Mouse (Mus musculus) hindbrain, embryonic 16.5 days (tissue): Measurements from ENCODE around the gene Kcnn1. TPM values are rescaled to one million over a fixed set of nuclear protein-coding genes. Genes with fewer than 3 reads are reported as not detected.

Experiments used
- ATAC-seq: fragments of 200-750 bp; cut with Nextera tagmentation; 2 replicates; pipeline ENCODE4 v1.8.0; 2017; ENCODE audit warnings: moderate TSS enrichment, moderate library complexity
- H3K27ac ChIP-seq: fragments of 300-500 bp; sonication (generic); 2 replicates; pipeline ENCODE4 v1.5.1; 2014; ENCODE audit warnings: low read depth, mild to moderate bottlenecking, control low read depth, low read length, moderate library complexity
- H3K27me3 ChIP-seq: fragments of 300-500 bp; sonication (generic); replicated peaks from 2 replicates; pipeline ENCODE4 v1.6.1; 2014; ENCODE audit warnings: low read length; ENCODE audit not compliant: control insufficient read depth, insufficient read depth
- H3K36me3 ChIP-seq: fragments of 300-500 bp; sonication (generic); 2 replicates; pipeline ENCODE4 v1.6.1; 2014; ENCODE audit warnings: mild to moderate bottlenecking, low read length, moderate library complexity, mixed read lengths; ENCODE audit not compliant: control insufficient read depth, insufficient read depth
- H3K4me1 ChIP-seq: fragments of 300-500 bp; sonication (generic); 2 replicates; pipeline ENCODE4 v1.6.1; 2014; ENCODE audit warnings: low read depth, low read length; ENCODE audit not compliant: control insufficient read depth, insufficient read depth
- H3K4me2 ChIP-seq: fragments of 300-500 bp; sonication (generic); 2 replicates; pipeline ENCODE4 v1.6.1; 2014; ENCODE audit warnings: mild to moderate bottlenecking, low read length, control low read depth, moderate library complexity
- H3K4me3 ChIP-seq: fragments of 300-500 bp; sonication (generic); 2 replicates; pipeline ENCODE4 v1.5.1; 2014; ENCODE audit warnings: mild to moderate bottlenecking, low read length, control low read depth, moderate library complexity
- H3K9ac ChIP-seq: fragments of 300-500 bp; sonication (generic); 2 replicates; pipeline ENCODE4 v1.6.1; 2014; ENCODE audit warnings: low read depth, mild to moderate bottlenecking, control low read depth, low read length, moderate library complexity
- H3K9me3 ChIP-seq: fragments of 300-500 bp; sonication (generic); 2 replicates; pipeline ENCODE4 v1.6.1; 2014; ENCODE audit warnings: mild to moderate bottlenecking, low read length, moderate library complexity; ENCODE audit not compliant: control insufficient read depth
- WGBS: fragments of 180-500 bp; shearing (Covaris S2); extraction: QIAGEN DNeasy Blood & Tissue Kit; methylation state at CpG from one replicate; pipeline ENCODE4 v1.1.7; 2014; 5-methylcytosine and 5-hydroxymethylcytosine counted together
- polyA plus RNA-seq: library from polyadenylated mRNA; unstranded; fragments of >200 nt; fragmentation: Nextera tagmentation; extraction: Ambion mirVana; gene quantifications from 2 replicates; pipeline ENCODE4 v1.2.1, GENCODE M21; 2015

Kcnn1 gene
- polyA plus RNA-seq, 1 experiment from 2014 or later: 16.3 TPM

- ATAC-seq: no peak
- WGBS: 17% methylated on average over 12 of the region's 12 CpGs
- Histone ChIP-seq H3K36me3 (no peaks in the 10 kb centered on the region), H3K4me2 (no peak overlapping the region), H3K9me3 (no peaks in the 10 kb centered on the region), H3K4me3 (no peak overlapping the region), H3K9ac (no peak overlapping the region), H3K27ac (no peak overlapping the region), H3K4me1 (no peaks in the 10 kb centered on the region; the same call in 1 of the 2 replicates), H3K27me3 (peaks cover 4% of the 10 kb centered on the region)
Observed at GRCm38 (mm10) chr8:70885612-70886011, 22.6 kb upstream of the Kcnn1 start.

GRCm38 (mm10) chr8:70884683-70885082 lies 21.6 kb upstream of the Kcnn1 start:
- H3K9me3 ChIP-seq: no peaks in the 10 kb centered on the region
- no peak overlapping the region for H3K4me3 ChIP-seq
- H3K4me1 ChIP-seq: peaks cover 6% of the 10 kb centered on the region; the same call in 1 of the 2 replicates
- H3K27me3 ChIP-seq: peaks cover 4% of the 10 kb centered on the region; the same call in 1 of the 2 replicates
- 91% methylated on average over 10 of the region's 10 CpGs for WGBS
- no peaks in the 10 kb centered on the region for H3K36me3 ChIP-seq
- no peak overlapping the region for H3K27ac ChIP-seq
- H3K4me2 ChIP-seq: no peak overlapping the region
- no peak overlapping the region for H3K9ac ChIP-seq
- ATAC-seq: no peak

GRCm38 (mm10) chr8:70884186-70884585 lies 21.1 kb upstream of the Kcnn1 start:
- H3K9me3 ChIP-seq: no peaks in the 10 kb centered on the region
- ATAC-seq: no peak
- WGBS: 74% methylated on average over 4 of the region's 4 CpGs
- no peak overlapping the region for H3K4me2 ChIP-seq
- peaks cover 6% of the 10 kb centered on the region; the same call in 1 of the 2 replicates for H3K4me1 ChIP-seq
- H3K36me3 ChIP-seq: no peaks in the 10 kb centered on the region
- H3K9ac ChIP-seq: no peak overlapping the region
- no peak overlapping the region for H3K27ac ChIP-seq
- peaks cover 2% of the 10 kb centered on the region; the same call in 1 of the 2 replicates for H3K27me3 ChIP-seq
- H3K4me3 ChIP-seq: no peak overlapping the region

- 31% methylated on average over 11 of the region's 11 CpGs for WGBS
- Histone ChIP-seq H3K4me2 (no peak overlapping the region), H3K4me1 (peaks cover 6% of the 10 kb centered on the region; the same call in 1 of the 2 replicates), H3K9ac (no peak overlapping the region; the same call in 1 of the 2 replicates), H3K36me3 (no peaks in the 10 kb centered on the region), H3K9me3 (no peaks in the 10 kb centered on the region), H3K27ac (peak overlapping the region; percentile 17; the same call in 1 of the 2 replicates), H3K27me3 (no peaks in the 10 kb centered on the region), H3K4me3 (no peak overlapping the region)
- ATAC-seq: no peak
Observed at GRCm38 (mm10) chr8:70880546-70880945, 17.5 kb upstream of the Kcnn1 start.

GRCm38 (mm10) chr8:70880126-70880525 lies 17.1 kb upstream of the Kcnn1 start:
- no peak overlapping the region; the same call in 1 of the 2 replicates for H3K9ac ChIP-seq
- no peaks in the 10 kb centered on the region for H3K27me3 ChIP-seq
- H3K4me1 ChIP-seq: peaks cover 6% of the 10 kb centered on the region; the same call in 1 of the 2 replicates
- WGBS: 9% methylated on average over 4 of the region's 4 CpGs
- H3K4me2 ChIP-seq: no peak overlapping the region
- no peak overlapping the region for H3K4me3 ChIP-seq
- H3K27ac ChIP-seq: peak overlapping the region; percentile 17; the same call in 1 of the 2 replicates
- no peaks in the 10 kb centered on the region for H3K9me3 ChIP-seq
- H3K36me3 ChIP-seq: no peaks in the 10 kb centered on the region
- ATAC-seq: peak; percentile 45

- Histone ChIP-seq H3K9me3 (no peaks in the 10 kb centered on the region), H3K27me3 (no peaks in the 10 kb centered on the region), H3K4me2 (no peak overlapping the region), H3K9ac (no peak overlapping the region), H3K27ac (no peak overlapping the region), H3K4me3 (no peak overlapping the region), H3K4me1 (peaks cover 6% of the 10 kb centered on the region; the same call in 1 of the 2 replicates), H3K36me3 (no peaks in the 10 kb centered on the region)
- no peak for ATAC-seq
- WGBS: 42% methylated on average over 4 of the region's 4 CpGs
Observed at GRCm38 (mm10) chr8:70879500-70879899, 16.4 kb upstream of the Kcnn1 start.

- no peak overlapping the region for H3K4me2 ChIP-seq
- H3K27ac ChIP-seq: no peak overlapping the region
- ATAC-seq: no peak
- H3K27me3 ChIP-seq: no peaks in the 10 kb centered on the region
- no peaks in the 10 kb centered on the region for H3K9me3 ChIP-seq
- WGBS: 56% methylated on average over 2 of the region's 2 CpGs
- H3K9ac ChIP-seq: no peak overlapping the region
- no peaks in the 10 kb centered on the region for H3K36me3 ChIP-seq
- H3K4me1 ChIP-seq: peaks cover 6% of the 10 kb centered on the region; the same call in 1 of the 2 replicates
- H3K4me3 ChIP-seq: no peak overlapping the region
Observed at GRCm38 (mm10) chr8:70878178-70878577, 15.1 kb upstream of the Kcnn1 start.

GRCm38 (mm10) chr8:70876382-70876781 lies 13.3 kb upstream of the Kcnn1 start:
- no peak overlapping the region for H3K27ac ChIP-seq
- H3K27me3 ChIP-seq: no peaks in the 10 kb centered on the region
- no peak overlapping the region for H3K4me2 ChIP-seq
- 67% methylated on average over 4 of the region's 4 CpGs for WGBS
- H3K9me3 ChIP-seq: no peaks in the 10 kb centered on the region
- H3K9ac ChIP-seq: no peak overlapping the region
- no peaks in the 10 kb centered on the region for H3K36me3 ChIP-seq
- no peak overlapping the region for H3K4me3 ChIP-seq
- H3K4me1 ChIP-seq: peaks cover 18% of the 10 kb centered on the region
- no peak for ATAC-seq

- Histone ChIP-seq H3K27ac (0 out of 2 replicates have a peak overlapping the region, but pooled peaks have one; percentile 90), H3K9ac (no peak overlapping the region)
Observed at GRCm38 (mm10) chr8:70874441-70874840, 11.4 kb upstream of the Kcnn1 start.

More at GRCm38 (mm10) chr8:70874441-70874840, 11.4 kb upstream of the Kcnn1 start:
- Histone ChIP-seq H3K4me2 (no peak overlapping the region), H3K4me3 (no peak overlapping the region), H3K4me1 (peaks cover 15% of the 10 kb centered on the region), H3K27me3 (no peaks in the 10 kb centered on the region), H3K36me3 (no peaks in the 10 kb centered on the region), H3K9me3 (no peaks in the 10 kb centered on the region)
- 94% methylated on average over 13 of the region's 13 CpGs for WGBS
- ATAC-seq: no peak
